Mouse (Mus musculus): ENCODE data around the gene Lkaaear1.
A peak's percentile ranks its signal among the peaks of the same experiment; 100 is the strongest.

Gene Lkaaear1

DNA sequence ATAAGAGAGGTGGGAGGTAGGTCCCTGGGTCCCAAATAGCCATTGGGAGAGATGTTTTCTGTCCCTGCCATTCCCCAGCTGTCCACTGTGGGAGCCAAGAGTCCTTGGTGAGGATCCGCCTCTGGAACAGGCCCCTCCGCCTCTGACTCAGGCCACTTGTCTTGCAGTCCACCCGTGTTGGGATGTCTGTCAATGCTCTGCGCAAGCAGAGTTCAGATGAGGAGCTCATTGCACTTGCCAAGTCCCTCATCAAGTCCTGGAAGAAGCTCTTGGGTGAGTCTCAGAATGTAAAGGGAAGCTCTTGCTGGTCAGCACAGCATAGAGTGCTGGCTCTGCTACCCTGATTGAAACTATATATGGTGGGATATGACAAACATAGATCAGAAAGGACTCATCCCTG lies 14.9 kb downstream of the Lkaaear1 start:
- no peak for DNase-seq (ENCODE audit: low spot score)

DNA sequence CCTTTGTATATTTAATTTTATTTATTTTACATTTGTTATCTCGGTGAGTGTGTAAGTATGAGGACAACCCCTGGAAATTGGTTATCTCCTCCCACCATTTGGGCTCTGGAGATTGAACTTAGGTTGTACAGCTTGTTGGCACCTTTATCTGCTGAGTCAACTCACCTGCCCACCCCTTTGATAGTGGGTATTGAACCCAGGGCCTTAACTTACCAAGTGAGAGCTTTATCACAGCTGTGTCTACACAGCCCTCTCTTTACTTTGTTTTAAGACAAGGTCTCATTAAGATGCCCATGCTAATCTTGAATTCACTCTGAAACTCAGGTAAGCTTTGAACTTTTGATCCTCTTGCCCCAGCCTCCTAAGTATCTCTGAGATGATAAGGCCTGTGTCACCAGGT lies 16.3 kb downstream of the Lkaaear1 start:
- DNase-seq (ENCODE audit: low spot score) = no peak

DNA sequence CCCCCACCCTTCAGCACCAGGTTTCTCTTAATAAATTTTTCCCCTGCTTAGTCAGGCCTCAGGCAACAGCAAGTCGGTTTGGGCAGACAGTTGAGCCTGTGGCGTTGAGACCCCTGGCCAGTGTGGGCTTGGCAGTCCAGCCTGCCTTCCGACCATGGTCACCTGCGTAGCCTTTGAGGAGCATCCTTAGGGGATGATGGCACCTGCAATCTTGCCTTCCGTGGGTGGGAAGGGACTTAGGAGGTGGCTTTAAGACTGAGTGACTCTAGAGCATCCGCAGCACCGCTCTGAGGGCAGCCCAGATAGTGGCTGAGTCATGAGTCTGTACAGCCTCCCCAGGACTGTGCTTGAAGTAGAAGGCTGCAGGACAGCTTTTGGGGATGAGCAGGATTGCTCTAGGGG lies 17.5 kb downstream of the Lkaaear1 start:
- no peak for DNase-seq (ENCODE audit: low spot score)

DNA sequence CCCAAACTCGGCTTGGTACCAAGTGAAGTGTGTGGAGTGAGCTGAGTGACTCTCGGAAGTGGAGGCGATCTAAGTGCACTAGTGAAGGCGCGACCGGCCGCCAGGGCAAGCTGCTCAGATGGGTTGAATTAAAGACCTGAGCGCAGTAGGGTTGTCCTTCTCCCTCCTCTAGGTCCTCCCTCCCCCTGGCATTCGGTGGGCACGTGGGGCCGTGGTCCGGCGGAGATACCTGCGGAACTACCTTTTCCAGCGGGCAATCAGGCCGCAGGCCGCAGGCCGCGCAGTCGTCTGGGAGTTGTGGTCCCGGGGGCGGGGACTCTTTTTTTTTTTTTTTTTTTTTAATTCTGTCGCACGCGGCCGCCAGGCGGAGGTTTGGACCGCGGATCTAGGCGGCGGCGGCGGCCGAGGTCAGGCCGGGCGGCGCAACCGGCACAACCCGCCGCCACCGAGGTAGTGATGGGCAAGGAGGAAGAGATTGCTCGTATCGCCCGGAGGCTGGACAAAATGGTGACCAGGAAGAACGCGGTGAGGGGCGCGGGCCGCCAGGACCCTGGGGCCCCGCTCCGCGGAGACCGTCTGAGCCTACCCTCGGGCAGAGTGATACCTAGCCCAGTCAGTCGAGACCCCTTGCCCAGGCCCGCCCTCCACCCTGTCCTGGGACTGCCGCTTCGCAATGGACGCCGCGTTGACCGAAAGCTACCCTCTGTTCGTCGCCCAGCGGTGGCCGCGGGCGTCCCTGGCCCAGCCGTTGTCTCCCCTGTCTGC lies 18.1 kb downstream of the Lkaaear1 start, which contains the start of gene Tcea2:
Tcea2 (plus strand) TSS at position 360 of the 765 bp plus-strand sequence.
- DNase-seq (ENCODE audit: low spot score) = peak; percentile 86

DNA sequence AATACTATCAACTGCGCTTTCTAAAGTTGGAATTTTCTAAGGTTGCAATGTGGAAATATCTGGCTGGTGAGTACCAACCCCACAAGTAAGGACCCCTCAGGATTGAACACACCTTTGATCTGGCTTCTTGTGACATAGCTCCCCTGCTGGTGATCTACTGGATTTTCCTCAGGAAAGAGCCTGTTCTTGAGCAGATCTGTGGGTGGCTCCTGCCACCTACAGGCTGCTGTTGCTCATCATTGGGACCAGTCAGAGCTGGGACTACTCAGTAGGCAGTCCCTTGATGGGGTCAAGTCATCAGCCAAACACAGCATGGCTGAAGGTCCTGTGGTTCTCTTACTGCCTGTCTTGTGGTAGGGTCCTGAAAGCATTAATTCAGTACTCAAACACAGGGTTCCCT lies 19.5 kb downstream of the Lkaaear1 start:
- peak; percentile 67 for DNase-seq (ENCODE audit: low spot score)

DNA sequence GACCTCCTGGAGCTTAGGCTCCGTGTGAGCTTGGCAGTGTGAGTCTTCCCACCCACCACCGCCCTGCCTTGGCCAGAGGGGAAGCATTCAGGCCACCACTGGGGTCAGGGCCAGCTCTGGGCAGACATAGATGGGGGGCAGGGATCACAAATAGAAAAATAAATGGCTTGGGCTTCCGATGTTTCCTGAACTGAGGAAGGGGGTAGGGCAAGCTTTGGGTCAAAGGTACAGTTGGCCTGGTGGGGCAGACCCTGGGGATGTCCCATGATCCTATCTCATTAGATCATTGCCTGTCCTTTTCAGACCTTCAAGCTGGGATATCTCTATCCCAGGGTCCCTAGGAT lies 20.5 kb downstream of the Lkaaear1 start:
- no peak for DNase-seq (ENCODE audit: low spot score)

DNA sequence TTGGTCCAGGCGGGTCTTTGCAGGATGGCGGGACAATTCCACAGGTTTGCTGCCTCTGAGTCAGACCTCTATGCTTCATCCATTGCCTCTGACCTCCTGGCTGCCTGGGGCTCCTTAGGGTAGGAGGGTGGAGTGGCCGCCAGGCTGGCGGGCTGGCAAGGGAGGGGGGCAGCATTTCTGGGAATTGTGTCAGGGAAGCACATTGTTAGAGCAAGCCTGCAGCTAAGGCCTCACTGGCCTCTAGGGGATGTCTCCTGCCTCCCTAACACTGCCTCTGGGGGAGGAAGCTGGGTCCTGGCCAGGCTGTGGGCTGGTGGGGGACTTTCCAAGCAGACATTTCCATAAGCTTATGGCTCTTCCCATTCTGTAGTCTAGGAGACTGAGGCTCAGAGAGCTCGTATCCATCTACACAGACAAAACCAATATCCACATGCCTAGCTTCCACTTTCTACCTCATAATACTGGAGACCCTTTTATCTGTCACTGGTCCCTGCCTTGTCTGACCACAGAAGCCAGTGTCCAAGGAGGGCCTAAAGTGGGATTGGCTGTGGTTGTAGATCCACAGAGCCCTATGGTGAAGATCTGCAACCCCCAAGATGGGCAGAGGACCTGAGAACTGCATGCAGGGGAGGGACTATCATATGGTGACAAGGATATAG lies 21.0 kb downstream of the Lkaaear1 start:
- no peak for DNase-seq (ENCODE audit: low spot score)

DNA sequence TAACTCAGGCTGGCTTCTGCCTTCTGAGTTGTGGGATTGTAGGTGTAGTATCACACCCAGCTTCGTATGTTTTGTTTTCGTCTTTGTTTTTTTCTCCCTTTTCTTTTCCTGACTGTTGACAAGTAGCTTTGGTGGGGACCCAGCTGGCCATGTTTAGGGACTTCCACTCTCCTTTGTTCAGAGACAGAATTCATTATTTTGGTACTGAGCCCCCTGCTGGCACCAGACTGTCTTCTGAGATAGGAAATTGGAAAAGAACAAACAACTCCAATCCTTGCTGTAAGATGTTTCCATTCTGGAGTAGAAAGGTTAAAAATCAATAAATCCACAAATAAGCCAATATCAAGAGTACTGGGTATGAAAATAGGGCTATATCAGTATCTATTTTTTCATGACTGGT lies 21.8 kb downstream of the Lkaaear1 start:
- DNase-seq (ENCODE audit: low spot score) = no peak

DNA sequence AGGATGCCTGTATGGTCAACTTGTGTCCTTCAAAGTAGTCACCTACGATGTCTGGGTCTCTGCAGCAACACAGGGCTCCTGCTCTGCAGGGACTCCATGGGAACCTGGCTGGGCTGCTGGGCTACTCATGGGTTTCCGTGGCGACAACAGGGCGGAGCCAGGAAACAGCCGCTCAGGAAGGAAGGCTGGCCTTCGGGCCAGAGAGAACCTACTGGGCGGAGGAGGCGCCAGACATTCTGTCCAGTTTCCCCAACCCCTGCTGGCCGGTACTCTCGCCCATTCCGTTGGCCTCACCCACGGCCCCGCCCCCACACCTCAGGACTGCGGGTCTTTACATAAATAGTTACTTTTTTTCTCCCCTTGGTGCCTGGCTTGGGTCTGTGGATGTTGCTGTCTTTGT lies 22.8 kb downstream of the Lkaaear1 start:
- peak; percentile 80 for DNase-seq (ENCODE audit: low spot score)

DNA sequence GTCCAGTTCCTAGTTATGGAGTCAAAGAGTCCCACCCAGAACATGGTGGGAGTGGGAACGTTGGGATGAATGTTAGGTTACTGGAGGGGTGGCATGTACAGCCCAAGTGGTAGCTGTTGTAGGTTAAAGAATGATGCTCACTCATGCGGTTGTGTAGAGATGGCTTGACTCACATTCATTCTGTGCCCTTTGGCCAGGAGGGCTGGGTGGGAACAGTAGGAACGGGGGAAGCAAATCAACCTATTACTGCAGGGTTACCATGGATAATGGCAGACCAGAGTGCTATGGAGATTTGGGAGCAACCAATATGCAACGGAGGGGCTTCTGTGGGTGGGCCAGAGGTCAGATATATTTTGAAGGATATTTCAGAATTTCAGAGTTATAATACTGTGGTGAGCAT lies 23.3 kb downstream of the Lkaaear1 start:
- DNase-seq (ENCODE audit: low spot score) = no peak

DNA sequence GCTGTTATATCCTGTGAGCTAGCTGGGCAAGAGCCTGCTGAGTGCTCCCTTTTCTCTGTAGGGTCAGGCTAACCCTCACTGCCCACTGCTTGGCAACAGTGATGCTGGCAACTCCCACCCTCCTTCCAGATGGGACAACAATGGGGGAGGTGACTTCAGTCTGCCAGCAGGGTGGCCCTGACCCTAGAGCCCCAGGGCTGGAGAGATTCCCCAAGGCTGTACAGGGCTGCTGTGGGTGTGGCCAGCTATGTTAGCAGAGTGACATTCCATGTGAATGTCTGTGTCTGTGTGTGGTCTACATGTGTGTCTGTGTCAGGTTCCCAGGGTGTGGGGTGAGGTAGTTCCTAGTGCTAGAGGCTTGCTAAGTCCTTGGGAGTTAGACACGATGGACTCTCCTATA lies 24.7 kb downstream of the Lkaaear1 start:
- peak; percentile 72 for DNase-seq (ENCODE audit: low spot score)

DNA sequence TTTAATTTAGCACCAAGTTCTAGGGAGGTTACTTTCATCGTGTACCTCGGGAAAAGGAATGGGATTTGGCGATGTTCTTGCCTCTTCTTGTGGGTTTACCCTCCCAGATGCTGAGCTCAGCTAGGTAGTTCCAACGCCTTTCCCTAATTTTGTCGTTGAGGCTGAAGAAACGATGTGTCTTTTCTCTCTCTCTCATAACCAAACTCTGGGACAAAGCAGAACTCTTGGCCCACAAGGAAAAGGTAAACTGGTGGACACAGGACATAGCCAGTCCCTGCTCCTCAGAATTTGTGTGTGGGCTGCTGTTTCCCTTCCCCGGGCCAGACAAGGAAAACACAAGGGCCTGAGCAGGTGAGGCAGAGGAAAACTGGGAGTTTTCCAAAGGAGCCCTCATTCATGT lies 26.3 kb downstream of the Lkaaear1 start:
- no peak for DNase-seq (ENCODE audit: low spot score)

DNA sequence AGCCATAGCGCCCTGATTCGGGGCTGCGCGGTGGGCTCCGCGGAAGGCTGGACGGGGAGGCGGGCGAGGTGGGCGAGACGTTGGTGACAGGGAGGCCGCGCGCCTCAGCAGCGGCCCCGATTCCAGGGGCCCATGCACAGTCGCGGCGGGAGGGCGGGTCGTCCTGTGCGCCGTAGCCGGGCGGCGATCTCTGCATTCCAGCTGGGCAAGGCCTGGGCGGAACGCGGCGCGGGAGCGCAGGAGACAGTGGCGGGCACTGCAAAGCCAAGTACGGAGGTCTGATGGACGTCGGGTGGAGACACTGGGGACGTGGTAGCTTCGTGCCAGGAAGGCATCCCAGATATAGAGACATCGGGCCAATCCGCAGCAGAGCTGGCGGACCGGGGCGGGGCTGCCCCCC lies 26.9 kb downstream of the Lkaaear1 start, which contains the start of gene Sox18:
Sox18 (minus strand) TSS at position 315 of the 400 bp plus-strand sequence.
- DNase-seq (ENCODE audit: low spot score) = no peak

DNA sequence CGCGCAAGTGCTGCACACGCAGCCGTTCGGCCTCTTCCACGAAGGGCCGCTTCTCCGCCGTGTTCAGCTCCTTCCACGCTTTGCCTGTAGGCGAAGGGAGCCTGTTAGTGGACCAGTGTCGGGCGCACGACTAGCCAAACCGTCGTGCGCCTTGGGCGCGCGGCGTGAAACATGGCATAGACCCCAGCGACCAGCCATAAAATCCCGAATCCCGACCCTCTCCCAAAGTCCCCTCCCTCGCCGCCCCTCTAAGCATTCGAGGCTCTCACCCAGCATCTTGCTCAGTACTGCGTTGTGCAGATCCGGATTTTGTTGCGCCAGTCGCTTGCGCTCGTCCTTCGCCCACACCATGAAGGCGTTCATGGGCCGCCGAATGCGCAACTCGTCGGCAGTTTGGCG lies 27.3 kb downstream of the Lkaaear1 start:
- no peak for DNase-seq (ENCODE audit: low spot score)

DNA sequence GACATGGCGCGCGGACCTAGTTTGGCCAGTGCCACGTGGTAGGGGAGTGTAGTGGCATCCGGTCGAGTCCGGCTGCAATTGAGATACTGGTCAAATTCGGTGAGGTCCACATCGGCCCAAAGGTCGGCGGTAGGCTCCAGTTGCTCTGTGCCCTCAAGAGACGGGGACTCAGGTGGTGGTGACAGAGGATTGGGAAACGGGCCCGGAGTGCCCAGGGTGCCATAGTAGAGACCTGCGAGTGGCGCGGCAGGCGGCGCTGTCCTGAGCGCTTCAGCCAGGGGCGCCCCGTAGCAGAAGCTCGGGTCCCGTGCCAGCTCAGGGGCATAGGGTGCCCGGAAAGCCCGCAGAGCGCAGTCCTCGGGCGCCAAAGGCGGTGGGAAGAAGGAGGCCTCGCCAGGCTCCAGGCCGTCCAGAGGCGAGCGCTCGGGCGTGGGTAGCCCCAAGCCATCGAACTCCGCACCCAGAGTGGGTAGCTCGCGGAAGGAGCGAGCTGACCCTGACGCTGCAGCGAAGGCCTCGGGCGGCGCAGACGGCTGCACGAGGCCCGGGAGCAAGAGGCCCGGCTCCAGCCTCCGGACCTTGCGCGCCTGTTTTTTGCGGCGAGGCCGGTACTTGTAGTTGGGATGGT lies 27.8 kb downstream of the Lkaaear1 start:
- DNase-seq (ENCODE audit: low spot score) = no peak

DNA sequence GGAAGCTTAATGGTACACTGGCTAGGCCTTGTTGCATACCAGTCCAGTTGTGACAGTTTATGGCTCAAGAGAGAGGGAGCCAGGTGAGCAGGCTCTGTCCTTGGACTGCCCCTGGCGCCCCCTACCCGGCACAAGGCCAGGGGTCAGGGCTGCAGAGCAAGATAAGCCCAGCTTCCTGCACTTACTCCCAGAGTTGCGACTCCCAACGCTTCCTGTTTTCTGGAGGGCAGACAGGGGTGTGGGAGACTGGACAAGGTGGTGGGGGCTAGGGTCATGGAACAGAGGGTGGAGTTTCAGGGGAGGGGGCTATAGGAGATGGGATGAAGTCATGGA lies 35.0 kb downstream of the Lkaaear1 start:
- DNase-seq (ENCODE audit: low spot score) = no peak

DNA sequence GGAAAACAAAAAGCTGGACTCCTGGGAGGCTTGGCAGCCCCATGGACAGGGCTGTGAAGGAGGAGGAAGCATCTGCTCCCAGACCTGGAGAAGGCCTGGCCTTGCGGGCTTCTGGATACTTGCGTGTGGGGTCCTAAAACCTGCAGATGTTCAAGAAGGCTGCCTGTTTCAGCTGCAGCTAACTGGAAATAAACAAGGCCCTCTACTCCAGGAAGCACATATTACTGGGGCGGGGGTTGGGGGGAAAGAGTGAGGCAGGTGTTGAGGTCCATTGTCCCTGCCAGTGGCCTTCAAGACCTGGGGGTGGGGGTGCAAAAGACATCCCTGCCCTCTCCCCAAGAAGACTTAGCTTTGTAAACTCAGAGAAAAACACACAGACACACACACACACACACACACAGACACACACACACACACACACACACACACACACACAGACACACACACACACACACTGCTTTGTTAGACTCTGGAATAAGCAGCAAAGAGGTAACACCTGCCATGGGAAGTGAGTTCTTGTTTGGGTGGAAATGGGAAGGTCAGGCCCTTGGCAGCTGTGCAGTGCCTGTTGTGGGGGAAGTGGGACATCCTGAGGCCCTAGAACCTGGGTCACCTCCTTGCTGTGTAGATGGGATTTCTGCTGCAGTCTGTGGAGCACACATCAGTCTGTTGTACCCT lies 35.5 kb downstream of the Lkaaear1 start:
- DNase-seq (ENCODE audit: low spot score) = no peak

DNA sequence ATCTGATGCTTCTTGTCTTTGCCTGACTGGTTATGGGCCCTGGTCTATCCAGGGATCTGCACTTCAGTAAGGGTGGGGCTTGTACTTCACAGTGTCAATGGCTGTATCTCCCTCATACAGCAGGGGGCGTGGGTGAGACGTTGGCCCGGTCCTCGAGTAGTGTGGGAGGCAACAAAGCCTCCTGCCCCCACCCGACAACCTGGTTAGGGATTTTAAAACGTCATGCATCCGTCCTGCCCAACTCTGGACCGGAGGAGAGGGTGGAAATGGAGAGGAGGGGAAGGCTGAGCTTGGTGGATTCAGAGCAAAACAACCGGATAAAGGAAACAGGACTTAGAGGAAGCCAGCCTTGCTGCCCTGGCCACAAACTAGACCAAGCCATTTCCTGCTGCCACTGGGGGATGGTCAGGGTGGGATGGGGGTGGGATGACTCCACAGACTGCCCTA lies 38.6 kb downstream of the Lkaaear1 start:
- DNase-seq (ENCODE audit: low spot score) = peak; percentile 65

DNA sequence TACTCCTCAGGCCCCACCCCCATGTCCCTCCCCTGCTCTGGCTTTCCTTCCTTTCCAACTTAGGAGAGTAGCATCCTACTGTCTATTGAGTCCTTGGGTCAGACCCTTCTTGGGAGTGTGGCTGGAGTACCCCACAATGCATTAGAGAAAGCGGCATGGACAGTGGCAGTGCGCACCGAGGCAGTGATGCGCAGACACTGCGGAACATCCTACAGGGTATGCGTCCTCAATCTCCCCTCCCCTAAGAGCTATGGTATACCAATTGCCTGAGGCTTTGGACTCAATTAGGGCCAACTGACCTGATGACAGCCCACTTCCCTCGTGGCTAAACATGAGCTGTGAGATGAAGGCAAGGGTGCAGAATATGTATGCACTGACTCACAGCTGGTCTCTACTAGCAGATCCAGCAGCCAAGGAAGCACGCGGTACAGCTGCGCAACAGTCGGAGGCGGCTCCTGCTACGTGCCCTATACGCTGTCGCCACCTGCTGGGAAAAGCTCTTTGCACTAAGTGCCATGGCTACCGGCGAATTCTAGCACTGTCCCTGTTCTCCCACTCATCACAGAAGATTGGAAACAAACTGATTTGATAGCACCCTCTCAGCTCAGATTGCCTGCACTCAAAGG lies 39.2 kb downstream of the Lkaaear1 start:
- DNase-seq (ENCODE audit: low spot score) = peak; percentile 58

DNA sequence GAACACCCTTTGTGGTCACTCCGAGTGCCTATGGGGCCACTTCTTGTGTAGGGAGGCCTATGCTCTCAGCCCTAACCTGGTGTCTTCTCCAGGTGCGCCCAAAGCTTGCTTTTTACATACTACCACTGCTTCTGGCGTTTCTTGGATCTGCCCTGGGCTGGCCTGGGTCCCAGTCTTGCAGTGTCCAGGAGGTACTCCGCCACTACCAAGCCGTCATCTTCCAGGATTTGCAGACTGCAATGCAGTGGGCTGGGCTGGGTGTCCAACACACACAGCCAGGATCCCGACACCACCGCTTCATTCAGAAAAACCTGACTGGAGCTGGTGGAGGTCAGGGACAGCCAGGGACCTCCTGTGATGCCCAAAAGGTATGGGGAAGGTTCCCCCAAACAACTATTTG lies 39.7 kb downstream of the Lkaaear1 start:
- no peak for DNase-seq (ENCODE audit: low spot score)

DNA sequence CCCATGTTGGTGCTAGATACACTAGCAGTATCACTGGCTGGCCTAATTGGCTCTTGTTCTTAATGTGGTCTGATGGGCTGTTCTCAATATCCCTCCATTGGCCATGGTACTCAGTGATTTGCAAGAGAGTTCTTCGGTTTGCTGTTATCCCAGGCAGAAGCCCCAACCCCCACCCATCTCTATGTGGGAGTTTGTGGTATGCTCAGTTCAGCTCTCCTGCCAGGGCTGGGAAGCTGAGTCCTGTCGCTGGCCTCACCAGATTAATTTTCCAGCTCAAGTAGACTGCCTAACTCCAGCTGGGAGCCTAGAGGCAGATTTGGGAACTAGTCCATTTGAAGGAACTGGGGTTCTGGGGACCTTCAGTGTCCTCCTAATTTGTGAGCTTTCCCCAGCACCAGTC lies 40.8 kb downstream of the Lkaaear1 start:
- DNase-seq (ENCODE audit: low spot score) = no peak

DNA sequence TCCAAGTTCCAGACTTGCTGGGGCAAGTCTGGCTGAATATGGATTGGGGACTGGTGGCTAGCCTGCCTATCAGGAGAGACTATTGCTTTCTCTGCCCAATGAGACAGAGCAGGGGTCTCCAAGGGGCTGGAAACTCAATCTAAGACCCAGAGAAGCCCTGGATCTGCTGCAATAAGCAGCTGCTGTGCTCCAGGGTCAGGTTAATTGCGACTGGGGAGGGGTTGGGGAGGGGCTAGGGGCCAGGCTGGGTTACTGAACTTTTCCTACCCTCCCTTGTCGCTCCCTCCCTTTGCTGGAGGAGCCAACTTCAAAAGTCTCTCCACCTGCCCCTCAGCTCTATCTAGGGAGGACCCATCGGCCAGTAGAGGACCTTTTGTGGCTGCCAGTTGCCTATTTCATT lies 41.5 kb downstream of the Lkaaear1 start, which contains the start of gene Gm29797:
Gm29797 (plus strand) TSS at position 301 of the 400 bp plus-strand sequence.
- no peak for DNase-seq (ENCODE audit: low spot score)

Measured in testis, postnatal 14 days (tissue).